Mouse (Mus musculus) testis, adult 2 months (tissue): Measurements from ENCODE around the gene Unc13d. TPM values are rescaled to one million over a fixed set of nuclear protein-coding genes. Genes with fewer than 3 reads are reported as not detected.

Source experiments
- H3K27ac ChIP-seq: fragments of 200-500 bp; 2 replicates; pipeline ENCODE4 v1.5.1; 2012; ENCODE audit warnings: low read depth, low read length; ENCODE audit not compliant: control insufficient read depth, insufficient read depth
- H3K27me3 ChIP-seq: fragments of 200-500 bp; 2 replicates; pipeline ENCODE4 v1.6.1; 2012; ENCODE audit warnings: mild to moderate bottlenecking, low read length, moderate library complexity; ENCODE audit not compliant: control insufficient read depth, insufficient read depth
- H3K36me3 ChIP-seq: fragments of 200-500 bp; 2 replicates; pipeline ENCODE4 v1.6.1; 2012; ENCODE audit warnings: mild to moderate bottlenecking, low read length; ENCODE audit not compliant: control insufficient read depth, insufficient read depth
- H3K4me1 ChIP-seq: fragments of 200-500 bp; 2 replicates; pipeline ENCODE4 v1.6.1; 2012; ENCODE audit warnings: low read length; ENCODE audit not compliant: control insufficient read depth, insufficient read depth
- H3K4me3 ChIP-seq: fragments of 200-500 bp; 2 replicates; pipeline ENCODE4 v1.5.1; 2012; ENCODE audit warnings: low read depth, mild to moderate bottlenecking, low read length, moderate library complexity, mixed read lengths; ENCODE audit not compliant: control insufficient read depth
- CTCF ChIP-seq: fragments of 200-500 bp; IDR thresholded peaks from 2 replicates; pipeline ENCODE4 v1.5.1; 2012; ENCODE audit warnings: low read depth, mild to moderate bottlenecking, inconsistent platforms, low read length, moderate library complexity; ENCODE audit not compliant: control insufficient read depth, insufficient read depth, insufficient replicate concordance
- POLR2A ChIP-seq: fragments of 200-500 bp; IDR thresholded peaks from 2 replicates; pipeline ENCODE4 v1.6.1; 2012; ENCODE audit warnings: low read depth, mild to moderate bottlenecking, inconsistent platforms, low read length, moderate library complexity; ENCODE audit not compliant: control insufficient read depth
- polyA plus RNA-seq: library from polyadenylated mRNA; depleted of rRNA; stranded (reverse); fragments of >200 nt; gene quantifications from 2 replicates; pipeline ENCODE4 v1.2.3, GENCODE M21; 2012

Unc13d gene
- polyA plus RNA-seq, 1 experiment: 3.4 TPM

GRCm38 (mm10) chr11:116042372-116043138 lies 35.2 kb downstream of the Unc13d start:
- H3K36me3 ChIP-seq: no peaks in the 10 kb centered on the region; the same call in 1 of the 2 replicates

GRCm38 (mm10) chr11:116041833-116042232 lies 35.9 kb downstream of the Unc13d start:
- Histone ChIP-seq H3K27me3 (no peaks in the 10 kb centered on the region), H3K4me1 (no peaks in the 10 kb centered on the region; the same call in 1 of the 2 replicates), H3K4me3 (no peak overlapping the region), H3K36me3 (no peaks in the 10 kb centered on the region; the same call in 1 of the 2 replicates), H3K27ac (no peak overlapping the region)
- TF ChIP-seq CTCF: no peak
- no peak for TF ChIP-seq POLR2A

More at GRCm38 (mm10) chr11:116042372-116043138, 35.2 kb downstream of the Unc13d start:
- peaks cover 5% of the 10 kb centered on the region for H3K4me1 ChIP-seq
- no peak overlapping the region for H3K4me3 ChIP-seq
- H3K27ac ChIP-seq: no peak overlapping the region
- H3K27me3 ChIP-seq: no peaks in the 10 kb centered on the region
- TF ChIP-seq POLR2A (no peak), CTCF (no peak)

- no peaks in the 10 kb centered on the region; the same call in 1 of the 2 replicates for H3K4me1 ChIP-seq
- no peak overlapping the region for H3K4me3 ChIP-seq
- TF ChIP-seq POLR2A (no peak), CTCF (no peak)
- H3K27me3 ChIP-seq: no peaks in the 10 kb centered on the region
- no peaks in the 10 kb centered on the region; the same call in 1 of the 2 replicates for H3K36me3 ChIP-seq
- H3K27ac ChIP-seq: no peak overlapping the region
Observed at GRCm38 (mm10) chr11:116040593-116040992, 37.2 kb downstream of the Unc13d start.

GRCm38 (mm10) chr11:116037826-116038225 lies 39.9 kb downstream of the Unc13d start:
- Histone ChIP-seq H3K36me3 (no peaks in the 10 kb centered on the region; the same call in 1 of the 2 replicates), H3K4me3 (no peak overlapping the region), H3K27me3 (no peaks in the 10 kb centered on the region), H3K4me1 (peaks cover under 1% of the 10 kb centered on the region), H3K27ac (no peak overlapping the region)
- TF ChIP-seq POLR2A (no peak), CTCF (no peak)

GRCm38 (mm10) chr11:116036671-116037070 lies 41.1 kb downstream of the Unc13d start:
- no peak overlapping the region for H3K4me3 ChIP-seq
- H3K27ac ChIP-seq: no peak overlapping the region
- no peaks in the 10 kb centered on the region for H3K27me3 ChIP-seq
- peaks cover 4% of the 10 kb centered on the region for H3K4me1 ChIP-seq
- TF ChIP-seq POLR2A (no peak), CTCF (no peak)
- H3K36me3 ChIP-seq: no peaks in the 10 kb centered on the region

- H3K4me1 ChIP-seq: peaks cover 7% of the 10 kb centered on the region
- H3K27ac ChIP-seq: no peak overlapping the region
- H3K4me3 ChIP-seq: no peak overlapping the region
- TF ChIP-seq CTCF (no peak), POLR2A (no peak)
- H3K36me3 ChIP-seq: no peaks in the 10 kb centered on the region
- no peaks in the 10 kb centered on the region for H3K27me3 ChIP-seq
Observed at GRCm38 (mm10) chr11:116034584-116034983, 43.2 kb downstream of the Unc13d start.

GRCm38 (mm10) chr11:116030898-116031845 lies 46.6 kb downstream of the Unc13d start:
- Histone ChIP-seq H3K4me1 (peaks cover 7% of the 10 kb centered on the region), H3K27ac (peak overlapping the region; percentile 99)

More at GRCm38 (mm10) chr11:116030898-116031845, 46.6 kb downstream of the Unc13d start:
- no peak for TF ChIP-seq CTCF
- no peak for TF ChIP-seq POLR2A
- Histone ChIP-seq H3K4me3 (peak overlapping the region; percentile 90), H3K36me3 (no peaks in the 10 kb centered on the region), H3K27me3 (no peaks in the 10 kb centered on the region)
